Mouse (Mus musculus) activated CD4-positive, CD25-positive, alpha-beta regulatory T cell (primary cell): ENCODE results near the gene Adam26a. TPM values are rescaled to one million over a fixed set of nuclear protein-coding genes. Genes with fewer than 3 reads are reported as not detected.

ENCODE experiments used
- polyA plus RNA-seq, 2 experiments: library from polyadenylated mRNA; unstranded; fragments of 100-300 nt; shearing (Covaris generic); gene quantifications; one replicate each; pipeline ENCODE4 v1.2.1; 2017

Gene Adam26a
- not detected for polyA plus RNA-seq

GRCm38 (mm10) chr8:43576607-43577006, at the start of gene Adam26a:
Gene Adam26a, minus strand, starts transcription at chr8:43576707.

DNA sequence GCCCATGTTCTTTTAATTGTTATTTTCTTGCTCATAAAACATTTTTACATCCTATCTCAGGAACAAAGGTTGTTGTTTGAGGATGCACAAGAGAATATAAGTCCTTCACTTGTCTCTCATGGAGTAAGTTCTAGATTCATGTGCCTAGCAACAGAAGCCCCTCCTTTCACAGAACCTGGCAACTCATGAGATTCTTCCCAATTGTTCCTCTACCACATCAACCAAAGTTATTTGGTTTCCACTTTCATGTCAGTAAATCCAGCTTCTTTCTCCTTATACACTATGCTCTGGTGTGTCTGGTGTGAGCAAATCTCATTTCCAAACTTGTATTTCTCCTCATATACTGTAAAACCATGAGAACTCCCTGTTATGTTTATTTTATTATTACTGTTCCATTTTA, 48.5 kb downstream of the Adam26a start, which contains the start of gene Adam26b:
Gene Adam26b, minus strand, starts transcription at position 101 of the 400 bp plus-strand sequence.

Other genes starting within 250 kb of the Adam26a start
- not detected for gene Adam26b, start 48.6 kb downstream of the Adam26a start, polyA plus RNA-seq
- gene Gm5346, start 50.6 kb upstream of the Adam26a start, polyA plus RNA-seq = not detected
- not detected for gene Adam34, start 133.3 kb upstream of the Adam26a start, polyA plus RNA-seq